Mouse (Mus musculus) erythroblast, adult 5-6 weeks (primary cell): ENCODE data around the gene Gm4792. TPM values are rescaled to one million over a fixed set of nuclear protein-coding genes. Genes with fewer than 3 reads are reported as not detected.

ENCODE experiments used
- ATAC-seq: replicated peaks from 2 replicates; pipeline ENCODE4 v1.8.0; 2016; ENCODE audit warnings: moderate number of reproducible peaks, mild to moderate bottlenecking, moderate TSS enrichment, inconsistent platforms; ENCODE audit not compliant: poor library complexity, low FRiP score, severe bottlenecking
- total RNA-seq, 2 experiments: library from RNA; stranded (forward) in 1 of 2; stranded (reverse) in 1 of 2; fragments of 150-400 nt in 1 of 2; fragments of 200-764, 138-1000 nt in 1 of 2; gene quantifications; 2 replicates each; pipeline versions ENCODE4 v1.2.3 to v1.2.4; 2015 to 2017; ENCODE audit warnings: low replicate concordance in 2 of 2

Gm4792 gene
- total RNA-seq (2015; ENCODE audit: low replicate concordance) = not detected in 2 replicates
- total RNA-seq (2017; ENCODE audit: low replicate concordance) = not detected in 2 replicates

GRCm38 (mm10) chr10:94298471-94298870, at the start of gene Gm4792:
Gm4792 (minus strand) TSS chr10:94298703.
- no peak for ATAC-seq

GRCm38 (mm10) chr10:94347959-94348358, 49.5 kb upstream of the Gm4792 start:
- ATAC-seq = no peak

GRCm38 (mm10) chr10:94347296-94347695, 48.8 kb upstream of the Gm4792 start:
- no peak for ATAC-seq

- no peak for ATAC-seq
These were observed 48.1 kb upstream of the Gm4792 start for GRCm38 (mm10) chr10:94346596-94346995.

- ATAC-seq = no peak
These were observed 47.2 kb upstream of the Gm4792 start for GRCm38 (mm10) chr10:94345509-94346252.

GRCm38 (mm10) chr10:94344631-94345417, 46.3 kb upstream of the Gm4792 start:
- no peak for ATAC-seq

GRCm38 (mm10) chr10:94343581-94343980, 45.1 kb upstream of the Gm4792 start:
- ATAC-seq = no peak

- no peak for ATAC-seq
These were observed 43.8 kb upstream of the Gm4792 start for GRCm38 (mm10) chr10:94342256-94342655.

- no peak for ATAC-seq
These were observed 43.0 kb upstream of the Gm4792 start for GRCm38 (mm10) chr10:94341501-94341900.

- no peak for ATAC-seq
These were observed 37.6 kb upstream of the Gm4792 start for GRCm38 (mm10) chr10:94336071-94336470.

GRCm38 (mm10) chr10:94335047-94335446, 36.5 kb upstream of the Gm4792 start:
- ATAC-seq = no peak

GRCm38 (mm10) chr10:94333328-94333727, 34.8 kb upstream of the Gm4792 start:
- ATAC-seq = no peak

GRCm38 (mm10) chr10:94332358-94333137, 34.0 kb upstream of the Gm4792 start:
- no peak for ATAC-seq

- ATAC-seq = no peak
These were observed 31.5 kb upstream of the Gm4792 start for GRCm38 (mm10) chr10:94329962-94330361.

GRCm38 (mm10) chr10:94318574-94318973, 20.1 kb upstream of the Gm4792 start:
- ATAC-seq = no peak

- ATAC-seq = no peak
These were observed 14.6 kb upstream of the Gm4792 start for GRCm38 (mm10) chr10:94313146-94313545.

GRCm38 (mm10) chr10:94312007-94312715, 13.7 kb upstream of the Gm4792 start:
- ATAC-seq = no peak

GRCm38 (mm10) chr10:94311511-94312006, 13.1 kb upstream of the Gm4792 start, which contains the start of gene Tmcc3:
Tmcc3 (plus strand) TSS chr10:94311949.
- no peak for ATAC-seq

GRCm38 (mm10) chr10:94310499-94311267, 12.2 kb upstream of the Gm4792 start:
- ATAC-seq = no peak
